Mouse (Mus musculus) brain, embryonic 14.5 days (tissue): Measurements from ENCODE around the gene Hp1bp3.

ENCODE experiments used
- CTCF ChIP-seq: fragments of 200-500 bp; IDR thresholded peaks from 2 replicates; pipeline ENCODE4 v1.5.1; 2012; ENCODE audit warnings: inconsistent platforms, mild to moderate bottlenecking, moderate library complexity, borderline replicate concordance; ENCODE audit not compliant: insufficient read depth, insufficient read length; ENCODE audit errors: extremely low read depth
- POLR2A ChIP-seq: fragments of 200-500 bp; IDR thresholded peaks from 2 replicates; pipeline ENCODE4 v1.6.1; 2012; ENCODE audit warnings: mild to moderate bottlenecking, inconsistent platforms, borderline replicate concordance; ENCODE audit not compliant: poor library complexity, insufficient read depth, insufficient read length, severe bottlenecking; ENCODE audit errors: extremely low read depth

GRCm38 (mm10) chr4:138166519-138166918 is 49.6 kb upstream of the Hp1bp3 start:
- TF ChIP-seq CTCF (no peak), POLR2A (no peak)
